Mouse (Mus musculus): Measurements from ENCODE around the gene Slc4a4. TPM values are rescaled to one million over a fixed set of nuclear protein-coding genes. Genes with fewer than 3 reads are reported as not detected.

The Slc4a4 gene
- polyA plus RNA-seq, 1 experiment from 2014 or later = 1.9 TPM

DNA sequence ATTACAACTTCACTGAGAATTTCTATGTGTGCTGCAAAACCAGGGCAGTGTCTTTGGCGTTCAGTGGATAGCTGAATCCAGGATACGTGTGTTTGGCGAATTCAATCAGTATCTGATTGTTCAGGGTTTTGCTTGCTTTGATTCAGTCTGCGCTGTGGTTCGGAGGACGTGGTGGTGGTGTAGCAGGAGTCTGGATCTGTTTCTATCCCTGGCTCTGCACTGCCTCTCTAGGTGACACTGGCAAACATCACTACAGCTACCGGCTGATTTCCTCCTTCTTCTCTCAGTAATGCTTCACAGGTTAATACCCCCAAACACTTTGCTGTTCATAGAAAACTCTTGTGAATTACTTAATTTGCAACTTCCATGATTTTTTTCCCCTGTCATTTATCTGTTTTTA, 55.3 kb downstream of the Slc4a4 start:
- no peak overlapping the region for H3K4me2 ChIP-seq (replicated peaks)
- ATAC-seq = no peak
- H3K4me1 ChIP-seq (replicated peaks) = peaks cover 10% of the 10 kb centered on the region
- no peak overlapping the region for H3K4me3 ChIP-seq (replicated peaks)
- no peak overlapping the region for H3K27ac ChIP-seq
- H3K9ac ChIP-seq (replicated peaks) = no peak overlapping the region
- H3K27me3 ChIP-seq = no peaks in the 10 kb centered on the region
- H3K9me3 ChIP-seq = no peaks in the 10 kb centered on the region
- WGBS = 84% methylated on average over 7 of the region's 7 CpGs
- H3K36me3 ChIP-seq = no peaks in the 10 kb centered on the region

GRCm38 (mm10) chr5:88945661-88946339, 59.2 kb downstream of the Slc4a4 start:
- no peaks in the 10 kb centered on the region for H3K27me3 ChIP-seq
- WGBS = 30% methylated on average over 10 of the region's 10 CpGs
- H3K27ac ChIP-seq = no peak overlapping the region
- no peaks in the 10 kb centered on the region for H3K9me3 ChIP-seq
- H3K4me1 ChIP-seq (replicated peaks) = peaks cover 10% of the 10 kb centered on the region
- H3K4me2 ChIP-seq (replicated peaks) = no peak overlapping the region
- no peaks in the 10 kb centered on the region for H3K36me3 ChIP-seq
- ATAC-seq = peak; percentile 69
- no peak overlapping the region for H3K4me3 ChIP-seq (replicated peaks)
- no peak overlapping the region for H3K9ac ChIP-seq (replicated peaks)

- no peaks in the 10 kb centered on the region for H3K36me3 ChIP-seq
- no peak overlapping the region for H3K4me3 ChIP-seq (replicated peaks)
- WGBS = 93% methylated on average over 7 of the region's 7 CpGs
- peaks cover 10% of the 10 kb centered on the region for H3K4me1 ChIP-seq (replicated peaks)
- H3K27me3 ChIP-seq = no peaks in the 10 kb centered on the region
- no peak overlapping the region for H3K27ac ChIP-seq
- H3K9me3 ChIP-seq = no peaks in the 10 kb centered on the region
- no peak for ATAC-seq
- H3K4me2 ChIP-seq (replicated peaks) = no peak overlapping the region
- no peak overlapping the region for H3K9ac ChIP-seq (replicated peaks)
Observed at GRCm38 (mm10) chr5:88950337-88950736, 63.7 kb downstream of the Slc4a4 start.

DNA sequence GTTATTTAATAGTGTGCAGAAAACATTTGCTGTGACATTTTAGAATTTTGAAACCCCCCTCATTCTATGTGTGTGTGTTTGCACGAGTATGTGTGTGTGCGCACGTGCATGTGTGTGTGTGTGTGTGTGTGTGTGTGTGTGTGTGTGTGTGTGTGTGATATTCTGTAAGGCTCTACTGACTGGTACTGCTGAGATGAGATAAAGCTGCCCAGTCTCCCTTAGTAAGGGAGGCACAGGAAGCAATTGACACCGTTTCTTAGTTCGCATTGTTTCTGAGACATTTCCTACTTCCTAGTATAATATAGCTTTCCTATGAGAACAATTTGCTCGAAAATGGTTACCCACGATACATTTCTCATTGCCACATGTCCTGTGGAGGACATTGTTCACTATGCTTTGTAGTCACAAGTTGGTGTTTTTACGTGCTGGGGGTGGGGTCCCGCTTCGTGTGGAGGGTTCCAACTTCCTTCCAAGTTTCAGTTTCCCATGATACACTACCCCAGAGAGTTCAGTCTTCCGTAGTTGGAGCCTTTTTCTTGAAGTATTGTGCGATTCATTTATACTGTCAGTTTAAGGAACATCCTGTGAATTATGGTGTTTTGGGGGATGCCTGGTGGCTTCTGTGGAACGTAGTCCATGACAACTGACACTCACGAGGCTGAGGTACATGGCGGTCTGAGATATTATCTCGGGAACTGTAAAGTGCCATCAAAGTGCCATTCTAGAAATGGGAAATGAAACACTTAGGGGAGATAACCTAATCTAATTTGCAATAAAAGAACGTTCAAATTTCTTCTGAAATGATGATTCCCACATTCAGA, 66.3 kb downstream of the Slc4a4 start:
- Histone ChIP-seq H3K9ac (replicated peaks) (no peak overlapping the region), H3K27ac (no peak overlapping the region), H3K4me3 (replicated peaks) (no peak overlapping the region), H3K36me3 (no peaks in the 10 kb centered on the region), H3K4me2 (replicated peaks) (no peak overlapping the region), H3K27me3 (no peaks in the 10 kb centered on the region), H3K4me1 (replicated peaks) (no peaks in the 10 kb centered on the region), H3K9me3 (no peaks in the 10 kb centered on the region)
- WGBS = 92% methylated on average over 17 of the region's 17 CpGs
- no peak for ATAC-seq

DNA sequence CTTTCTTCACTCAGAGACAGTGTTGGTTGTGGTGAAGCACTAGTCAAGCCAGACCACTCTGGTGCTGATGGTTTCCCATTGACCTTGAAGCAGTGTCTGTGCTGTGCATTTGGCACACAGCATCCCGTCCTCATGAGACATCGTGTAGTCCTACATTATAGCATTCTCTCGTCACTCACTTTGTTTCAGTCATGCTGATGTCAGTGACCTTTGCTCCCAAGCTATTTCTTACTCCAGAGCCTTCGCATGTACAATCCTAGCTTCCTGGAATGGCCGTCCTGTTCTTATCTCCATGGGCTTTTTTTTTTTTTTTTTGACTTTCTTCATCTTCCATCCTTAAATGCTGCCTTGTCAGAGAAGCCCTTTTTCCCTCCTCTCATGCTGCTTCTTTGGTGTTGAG, 71.1 kb downstream of the Slc4a4 start:
- Histone ChIP-seq H3K36me3 (no peaks in the 10 kb centered on the region), H3K9me3 (no peaks in the 10 kb centered on the region), H3K27ac (no peak overlapping the region), H3K4me3 (replicated peaks) (no peak overlapping the region), H3K9ac (replicated peaks) (no peak overlapping the region), H3K4me2 (replicated peaks) (no peak overlapping the region), H3K27me3 (no peaks in the 10 kb centered on the region), H3K4me1 (replicated peaks) (no peaks in the 10 kb centered on the region)
- WGBS = 89% methylated on average over 5 of the region's 5 CpGs
- ATAC-seq = no peak

- Histone ChIP-seq H3K36me3 (no peaks in the 10 kb centered on the region), H3K4me1 (replicated peaks) (no peaks in the 10 kb centered on the region), H3K4me3 (replicated peaks) (no peak overlapping the region), H3K27ac (no peak overlapping the region), H3K4me2 (replicated peaks) (no peak overlapping the region), H3K27me3 (no peaks in the 10 kb centered on the region), H3K9me3 (no peaks in the 10 kb centered on the region), H3K9ac (replicated peaks) (no peak overlapping the region)
- no peak for ATAC-seq
- WGBS = 91% methylated on average over 5 of the region's 5 CpGs
Observed at GRCm38 (mm10) chr5:88958966-88959365, 72.3 kb downstream of the Slc4a4 start.

- no peak overlapping the region for H3K4me2 ChIP-seq (replicated peaks)
- 53% methylated on average over 6 of the region's 6 CpGs for WGBS
- H3K4me1 ChIP-seq (replicated peaks) = no peaks in the 10 kb centered on the region
- no peaks in the 10 kb centered on the region for H3K9me3 ChIP-seq
- H3K4me3 ChIP-seq (replicated peaks) = no peak overlapping the region
- no peaks in the 10 kb centered on the region for H3K36me3 ChIP-seq
- H3K27ac ChIP-seq = no peak overlapping the region
- no peaks in the 10 kb centered on the region for H3K27me3 ChIP-seq
- no peak overlapping the region for H3K9ac ChIP-seq (replicated peaks)
- no peak for ATAC-seq
Observed at GRCm38 (mm10) chr5:88959412-88959811, 72.8 kb downstream of the Slc4a4 start.

DNA sequence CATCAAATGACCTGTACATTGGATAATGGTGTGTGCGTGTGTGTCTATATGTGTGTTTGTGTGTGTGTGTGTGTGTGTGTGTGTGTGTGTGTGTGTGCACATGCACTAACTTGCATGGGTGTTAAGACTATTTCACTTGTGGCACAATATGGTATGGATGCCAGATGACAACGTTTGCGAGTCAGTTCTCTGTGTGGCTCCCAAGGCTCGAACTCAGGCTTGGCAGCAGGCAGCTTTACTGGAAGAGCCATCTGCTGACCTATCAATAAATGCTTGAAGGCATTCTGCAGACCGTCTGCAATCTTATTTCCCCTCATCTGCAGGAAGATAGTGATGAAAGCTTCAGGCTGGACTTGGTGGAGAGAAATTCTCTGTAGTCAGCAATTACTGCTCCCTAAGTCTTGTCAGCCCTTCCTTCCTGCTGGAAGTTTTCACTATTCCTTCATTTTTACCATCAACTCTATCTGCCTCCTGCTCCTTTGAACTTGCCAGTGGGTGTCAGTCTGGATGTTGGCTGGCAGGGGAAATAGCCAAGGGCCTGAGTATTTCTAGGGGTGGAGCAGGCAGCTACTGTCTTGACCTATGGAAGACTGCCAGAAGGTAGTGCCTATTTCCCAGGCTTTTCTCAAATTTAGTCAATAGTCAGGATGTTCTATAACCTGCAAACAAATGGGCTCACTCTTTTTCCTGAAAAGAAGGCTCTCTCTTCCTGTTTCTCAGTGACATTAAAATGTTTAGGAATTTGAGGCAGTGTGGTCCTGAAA, 73.9 kb downstream of the Slc4a4 start:
- Histone ChIP-seq H3K36me3 (no peaks in the 10 kb centered on the region), H3K4me1 (replicated peaks) (no peaks in the 10 kb centered on the region), H3K9me3 (no peaks in the 10 kb centered on the region), H3K27me3 (no peaks in the 10 kb centered on the region), H3K9ac (replicated peaks) (no peak overlapping the region), H3K4me2 (replicated peaks) (no peak overlapping the region), H3K27ac (no peak overlapping the region), H3K4me3 (replicated peaks) (no peak overlapping the region)
- WGBS = 83% methylated on average over 5 of the region's 5 CpGs
- no peak for ATAC-seq

DNA sequence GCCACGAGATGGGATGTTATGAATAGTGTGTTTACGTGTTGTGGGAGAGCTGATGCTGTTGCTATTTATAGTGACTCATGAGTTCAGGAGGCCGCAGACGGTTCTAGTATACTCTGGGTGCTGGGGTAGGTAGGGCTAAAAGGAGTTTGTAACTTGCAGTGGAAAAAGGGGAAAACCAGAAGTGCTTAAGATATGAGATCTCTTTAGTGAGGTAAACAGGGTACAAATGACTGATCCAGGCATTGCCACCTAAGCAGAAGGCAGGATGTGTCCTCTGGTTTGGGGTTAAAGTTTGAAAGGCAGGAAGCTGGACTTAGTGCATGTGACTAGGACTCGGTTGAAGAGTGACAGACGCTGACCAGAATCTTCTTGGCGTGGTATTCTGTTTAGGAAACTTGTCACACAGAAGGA, 74.7 kb downstream of the Slc4a4 start:
- ATAC-seq = no peak
- H3K4me2 ChIP-seq (replicated peaks) = no peak overlapping the region
- WGBS = 90% methylated on average over 7 of the region's 7 CpGs
- no peaks in the 10 kb centered on the region for H3K36me3 ChIP-seq
- H3K4me3 ChIP-seq (replicated peaks) = no peak overlapping the region
- H3K27ac ChIP-seq = no peak overlapping the region
- no peak overlapping the region for H3K9ac ChIP-seq (replicated peaks)
- H3K9me3 ChIP-seq = no peaks in the 10 kb centered on the region
- H3K4me1 ChIP-seq (replicated peaks) = no peaks in the 10 kb centered on the region
- H3K27me3 ChIP-seq = no peaks in the 10 kb centered on the region

DNA sequence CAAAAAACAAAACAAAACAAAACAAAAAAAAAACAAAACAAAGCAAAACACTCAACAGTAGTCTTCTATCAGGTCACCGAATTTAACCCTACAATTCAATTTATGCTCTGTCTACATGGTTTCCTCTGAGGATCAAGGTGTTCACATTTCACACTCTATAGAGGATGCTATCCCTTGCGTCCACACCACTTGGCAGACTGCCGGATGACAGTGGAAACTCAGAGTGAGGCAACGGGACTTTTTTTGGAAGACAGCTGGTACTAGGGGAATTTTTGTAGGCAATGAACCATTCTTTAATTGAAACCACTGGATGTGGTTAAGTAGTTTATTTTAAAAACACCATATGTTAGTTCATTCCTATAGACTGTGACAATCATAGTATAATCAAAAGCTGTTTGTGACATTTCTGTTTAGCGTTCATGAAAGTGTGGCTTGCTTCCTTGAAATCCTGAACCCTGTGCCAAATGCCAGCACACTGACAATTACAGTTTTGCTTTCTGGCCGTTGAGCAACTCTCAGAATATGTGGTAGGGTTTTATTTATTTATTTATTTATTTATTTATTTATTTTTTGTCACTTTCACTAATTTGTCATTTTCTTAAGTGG, 78.2 kb downstream of the Slc4a4 start:
- Histone ChIP-seq H3K4me3 (replicated peaks) (no peak overlapping the region), H3K9ac (replicated peaks) (no peak overlapping the region), H3K4me1 (replicated peaks) (no peaks in the 10 kb centered on the region), H3K9me3 (no peaks in the 10 kb centered on the region), H3K27ac (no peak overlapping the region), H3K27me3 (no peaks in the 10 kb centered on the region), H3K36me3 (no peaks in the 10 kb centered on the region), H3K4me2 (replicated peaks) (no peak overlapping the region)
- WGBS = 88% methylated on average over 6 of the region's 6 CpGs
- no peak for ATAC-seq

DNA sequence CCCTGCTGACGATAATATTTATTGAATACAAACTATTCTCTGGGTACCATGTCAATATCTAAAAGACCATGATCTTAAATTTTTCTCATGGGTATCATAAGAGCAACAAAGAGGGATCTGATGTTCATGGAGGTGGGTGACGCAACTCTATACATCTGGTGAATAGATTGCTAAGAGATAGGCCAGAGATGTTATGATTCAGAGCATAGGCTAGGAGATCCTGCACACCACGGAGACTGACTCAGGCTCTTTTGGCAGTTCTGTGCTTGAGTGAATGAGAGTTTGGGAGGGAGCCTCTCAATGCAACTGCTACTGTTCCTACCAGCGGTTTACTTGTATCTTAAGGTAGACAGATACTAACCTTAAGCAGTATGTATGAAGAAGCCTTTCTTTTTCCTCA, 79.9 kb downstream of the Slc4a4 start:
- no peaks in the 10 kb centered on the region for H3K9me3 ChIP-seq
- no peaks in the 10 kb centered on the region for H3K27me3 ChIP-seq
- no peak overlapping the region for H3K27ac ChIP-seq
- 85% methylated on average over 4 of the region's 4 CpGs for WGBS
- no peak overlapping the region for H3K4me3 ChIP-seq (replicated peaks)
- H3K4me2 ChIP-seq (replicated peaks) = no peak overlapping the region
- no peaks in the 10 kb centered on the region for H3K36me3 ChIP-seq
- H3K9ac ChIP-seq (replicated peaks) = no peak overlapping the region
- no peak for ATAC-seq
- H3K4me1 ChIP-seq (replicated peaks) = no peaks in the 10 kb centered on the region

Measured in midbrain, embryonic 13.5 days (tissue).